In the genomic region with DNA sequence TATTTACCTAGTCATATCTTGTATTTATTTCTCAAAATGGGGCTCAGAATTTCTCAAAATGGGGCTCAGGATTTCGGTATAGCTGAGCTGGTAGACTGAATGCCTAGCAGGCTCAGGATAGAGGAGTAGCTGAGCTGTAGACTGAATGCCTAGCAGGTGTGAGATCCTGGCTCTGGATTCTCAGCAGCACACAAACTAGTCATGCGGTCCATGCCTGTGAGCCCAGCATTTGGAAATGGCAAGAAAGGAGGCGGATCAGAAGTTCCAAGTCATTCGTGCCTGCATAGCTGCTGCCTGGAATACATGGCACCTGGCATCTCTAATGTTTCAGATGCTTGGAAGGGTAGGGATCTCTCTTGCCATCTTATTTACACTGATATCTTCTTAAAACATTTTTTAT, we compare ENCODE assay signal across 14 mouse cellular contexts. TPM values are rescaled to one million over a fixed set of nuclear protein-coding genes. Genes with fewer than 3 reads are reported as not detected.
DNase-seq lines count a peak whose midpoint lies in the region.
"Had no signal": no experiment of that assay in that cellular context is flagged by ENCODE, and none has a peak within 500 bp of the region (broad histone marks: within the 10 kb centered on the region; RNA-seq: fewer than 3 reads in every experiment).

No protein-coding gene starts in this region.

- DNase-seq in heart, adult 11 months, result peak; percentile 71
- DNase-seq in heart, postnatal 4 days, result no peak
- peak; percentile 3 for DNase-seq in testis, postnatal 10 days (ENCODE audit: low spot score)
- DNase-seq in testis, postnatal 14 days (ENCODE audit: low spot score), result no peak
- no peak for DNase-seq in layer of hippocampus, postnatal 25 days (ENCODE audit: extremely low spot score in 1 of 2, low spot score in 1 of 2)
- DNase-seq: adrenal gland, adult 2 months; adrenal gland, postnatal 10 days; adrenal gland, postnatal 25 days; cerebellum, adult 11-12 months; cerebellum, adult 2 months; cerebellum, adult 9-10 months; cerebellum, postnatal 10 days; cerebellum, postnatal 25 days; forebrain, postnatal 0 days had no signal

RNA-seq across cellular contexts. Expression of a gene that starts 5.9 kb away (rescaled TPM):
- 1 to 10 TPM; 5.3 to 7.4 TPM for total RNA-seq in heart, postnatal 4 days (2021)
- total RNA-seq in layer of hippocampus, postnatal 25 days (2021), result 10 to 100 TPM; 12.0 to 15.8 TPM

RNA-seq across cellular contexts. Expression of a gene that starts 36.4 kb away (rescaled TPM):
- total RNA-seq in heart, postnatal 4 days (2021), result 10 to 100 TPM; 42.7 to 45.2 TPM
- 10 to 100 TPM; 28.4 to 36.7 TPM for total RNA-seq in layer of hippocampus, postnatal 25 days (2021)

Comparison
In these comparisons a context has a peak if more than half of its experiments do, and no peak if none do; other contexts are left out.
1. DNase-seq: peak in heart, adult 11 months (single experiment) and testis, postnatal 10 days (single experiment); none in heart, postnatal 4 days (single experiment), testis, postnatal 14 days (single experiment) and layer of hippocampus, postnatal 25 days (0 of 2).